Mouse (Mus musculus) brain, embryonic 14.5 days (tissue): Measurements from ENCODE around the gene Vash2.

Experiments
- CTCF ChIP-seq: fragments of 200-500 bp; IDR thresholded peaks from 2 replicates; pipeline ENCODE4 v1.5.1; 2012; ENCODE audit warnings: inconsistent platforms, mild to moderate bottlenecking, moderate library complexity, borderline replicate concordance; ENCODE audit not compliant: insufficient read depth, insufficient read length; ENCODE audit errors: extremely low read depth
- POLR2A ChIP-seq: fragments of 200-500 bp; IDR thresholded peaks from 2 replicates; pipeline ENCODE4 v1.6.1; 2012; ENCODE audit warnings: mild to moderate bottlenecking, inconsistent platforms, borderline replicate concordance; ENCODE audit not compliant: poor library complexity, insufficient read depth, insufficient read length, severe bottlenecking; ENCODE audit errors: extremely low read depth

GRCm38 (mm10) chr1:190962760-190963159 lies 16.3 kb downstream of the Vash2 start:
- TF ChIP-seq CTCF (no peak), POLR2A (no peak)
